Mouse (Mus musculus): ENCODE results near the gene Gpr33. TPM values are rescaled to one million over a fixed set of nuclear protein-coding genes. Genes with fewer than 3 reads are reported as not detected.

Gene Gpr33
- polyA plus RNA-seq (2014; fragmentation: Nextera tagmentation; extraction: Ambion mirVana) = not detected in 2 replicates

- no peak for ATAC-seq (ENCODE audit: insufficient read depth, low FRiP score, low TSS enrichment)
- no peaks in the 10 kb centered on the region for H3K36me3 ChIP-seq (ENCODE audit: control insufficient read depth, insufficient read depth, low read length)
- no peak within 1 kb of the TSS for H3K27ac ChIP-seq (ENCODE audit: low read depth, low read length)
- WGBS = 97% methylated on average over 3 of the region's 3 CpGs
- DNase-seq (ENCODE audit: low spot score) = no peak
- no peak within 1 kb of the TSS for H3K9ac ChIP-seq (ENCODE audit: low read length)
- no peaks in the 10 kb centered on the region for H3K27me3 ChIP-seq (ENCODE audit: control insufficient read depth, insufficient read depth, low read length)
- no peak within 1 kb of the TSS for H3K4me2 ChIP-seq (ENCODE audit: low read depth)
- H3K4me3 ChIP-seq (ENCODE audit: low read depth, low read length) = no peak within 1 kb of the TSS
- no peaks in the 10 kb centered on the region for H3K9me3 ChIP-seq (ENCODE audit: control insufficient read depth, low read length)
- no peaks in the 10 kb centered on the region for H3K4me1 ChIP-seq (ENCODE audit: control insufficient read depth, insufficient read depth, low read length)
These were observed at the start of gene Gpr33 for GRCm38 (mm10) chr12:52027963-52028362. TSS of gene Gpr33 (minus strand) at chr12:52028063.

GRCm38 (mm10) chr12:52049324-52049723 is 21.5 kb upstream of the Gpr33 start:
- Histone ChIP-seq H3K36me3 (ENCODE audit: control insufficient read depth, insufficient read depth, low read length) (no peaks in the 10 kb centered on the region), H3K9me3 (ENCODE audit: control insufficient read depth, low read length) (no peaks in the 10 kb centered on the region), H3K4me2 (ENCODE audit: low read depth) (no peak overlapping the region), H3K4me3 (ENCODE audit: low read depth, low read length) (no peak overlapping the region), H3K27me3 (ENCODE audit: control insufficient read depth, insufficient read depth, low read length) (no peaks in the 10 kb centered on the region), H3K9ac (ENCODE audit: low read length) (no peak overlapping the region), H3K4me1 (ENCODE audit: control insufficient read depth, insufficient read depth, low read length) (no peaks in the 10 kb centered on the region), H3K27ac (ENCODE audit: low read depth, low read length) (no peak overlapping the region)
- ATAC-seq (ENCODE audit: insufficient read depth, low FRiP score, low TSS enrichment) (no peak), DNase-seq (ENCODE audit: low spot score) (no peak)
- 58% methylated on average over 2 of the region's 2 CpGs for WGBS

- H3K4me3 ChIP-seq (ENCODE audit: low read depth, low read length) = no peak overlapping the region
- H3K27ac ChIP-seq (ENCODE audit: low read depth, low read length) = no peak overlapping the region
- no peak overlapping the region for H3K4me2 ChIP-seq (ENCODE audit: low read depth)
- ATAC-seq (ENCODE audit: insufficient read depth, low FRiP score, low TSS enrichment) (no peak), DNase-seq (ENCODE audit: low spot score) (no peak)
- H3K27me3 ChIP-seq (ENCODE audit: control insufficient read depth, insufficient read depth, low read length) = no peaks in the 10 kb centered on the region
- no peaks in the 10 kb centered on the region for H3K36me3 ChIP-seq (ENCODE audit: control insufficient read depth, insufficient read depth, low read length)
- H3K9me3 ChIP-seq (ENCODE audit: control insufficient read depth, low read length) = no peaks in the 10 kb centered on the region
- H3K9ac ChIP-seq (ENCODE audit: low read length) = no peak overlapping the region
- H3K4me1 ChIP-seq (ENCODE audit: control insufficient read depth, insufficient read depth, low read length) = no peaks in the 10 kb centered on the region
- WGBS = 93% methylated on average over 4 of the region's 4 CpGs
These were observed 18.5 kb upstream of the Gpr33 start for GRCm38 (mm10) chr12:52046371-52046770.

GRCm38 (mm10) chr12:52042818-52043336 is 15.0 kb upstream of the Gpr33 start:
- Histone ChIP-seq H3K9me3 (ENCODE audit: control insufficient read depth, low read length) (no peaks in the 10 kb centered on the region), H3K9ac (ENCODE audit: low read length) (no peak overlapping the region), H3K4me3 (ENCODE audit: low read depth, low read length) (no peak overlapping the region), H3K4me1 (ENCODE audit: control insufficient read depth, insufficient read depth, low read length) (no peaks in the 10 kb centered on the region), H3K27ac (ENCODE audit: low read depth, low read length) (no peak overlapping the region), H3K36me3 (ENCODE audit: control insufficient read depth, insufficient read depth, low read length) (no peaks in the 10 kb centered on the region), H3K27me3 (ENCODE audit: control insufficient read depth, insufficient read depth, low read length) (no peaks in the 10 kb centered on the region), H3K4me2 (ENCODE audit: low read depth) (no peak overlapping the region)
- WGBS = 87% methylated on average over 10 of the region's 10 CpGs
- no peak for ATAC-seq (ENCODE audit: insufficient read depth, low FRiP score, low TSS enrichment)
- no peak for DNase-seq (ENCODE audit: low spot score)

- Histone ChIP-seq H3K36me3 (ENCODE audit: control insufficient read depth, insufficient read depth, low read length) (no peaks in the 10 kb centered on the region), H3K4me1 (ENCODE audit: control insufficient read depth, insufficient read depth, low read length) (no peaks in the 10 kb centered on the region), H3K9me3 (ENCODE audit: control insufficient read depth, low read length) (no peaks in the 10 kb centered on the region), H3K27ac (ENCODE audit: low read depth, low read length) (no peak overlapping the region), H3K9ac (ENCODE audit: low read length) (no peak overlapping the region), H3K4me3 (ENCODE audit: low read depth, low read length) (no peak overlapping the region), H3K4me2 (ENCODE audit: low read depth) (no peak overlapping the region), H3K27me3 (ENCODE audit: control insufficient read depth, insufficient read depth, low read length) (no peaks in the 10 kb centered on the region)
- DNase-seq (ENCODE audit: low spot score) (no peak), ATAC-seq (ENCODE audit: insufficient read depth, low FRiP score, low TSS enrichment) (no peak)
- WGBS = 70% methylated on average over 3 of the region's 3 CpGs
These were observed 10.5 kb upstream of the Gpr33 start for GRCm38 (mm10) chr12:52038352-52038751.

GRCm38 (mm10) chr12:52034956-52035355 is 7.1 kb upstream of the Gpr33 start:
- no peaks in the 10 kb centered on the region for H3K27me3 ChIP-seq (ENCODE audit: control insufficient read depth, insufficient read depth, low read length)
- DNase-seq (ENCODE audit: low spot score) (no peak), ATAC-seq (ENCODE audit: insufficient read depth, low FRiP score, low TSS enrichment) (no peak)
- no peak overlapping the region for H3K4me3 ChIP-seq (ENCODE audit: low read depth, low read length)
- no peaks in the 10 kb centered on the region for H3K9me3 ChIP-seq (ENCODE audit: control insufficient read depth, low read length)
- H3K4me2 ChIP-seq (ENCODE audit: low read depth) = no peak overlapping the region
- H3K9ac ChIP-seq (ENCODE audit: low read length) = no peak overlapping the region
- no peaks in the 10 kb centered on the region for H3K36me3 ChIP-seq (ENCODE audit: control insufficient read depth, insufficient read depth, low read length)
- 98% methylated on average over 3 of the region's 3 CpGs for WGBS
- H3K4me1 ChIP-seq (ENCODE audit: control insufficient read depth, insufficient read depth, low read length) = no peaks in the 10 kb centered on the region
- H3K27ac ChIP-seq (ENCODE audit: low read depth, low read length) = no peak overlapping the region

GRCm38 (mm10) chr12:52032276-52032675 is 4.4 kb upstream of the Gpr33 start:
- H3K36me3 ChIP-seq (ENCODE audit: control insufficient read depth, insufficient read depth, low read length) = no peaks in the 10 kb centered on the region
- 91% methylated on average over 6 of the region's 6 CpGs for WGBS
- DNase-seq (ENCODE audit: low spot score) = no peak
- no peak overlapping the region for H3K9ac ChIP-seq (ENCODE audit: low read length)
- no peaks in the 10 kb centered on the region for H3K4me1 ChIP-seq (ENCODE audit: control insufficient read depth, insufficient read depth, low read length)
- H3K4me3 ChIP-seq (ENCODE audit: low read depth, low read length) = no peak overlapping the region
- H3K4me2 ChIP-seq (ENCODE audit: low read depth) = no peak overlapping the region
- H3K27me3 ChIP-seq (ENCODE audit: control insufficient read depth, insufficient read depth, low read length) = no peaks in the 10 kb centered on the region
- no peak overlapping the region for H3K27ac ChIP-seq (ENCODE audit: low read depth, low read length)
- no peak for ATAC-seq (ENCODE audit: insufficient read depth, low FRiP score, low TSS enrichment)
- H3K9me3 ChIP-seq (ENCODE audit: control insufficient read depth, low read length) = no peaks in the 10 kb centered on the region

- Histone ChIP-seq H3K4me2 (ENCODE audit: low read depth) (no peak overlapping the region), H3K36me3 (ENCODE audit: control insufficient read depth, insufficient read depth, low read length) (no peaks in the 10 kb centered on the region), H3K4me3 (ENCODE audit: low read depth, low read length) (no peak overlapping the region), H3K27me3 (ENCODE audit: control insufficient read depth, insufficient read depth, low read length) (no peaks in the 10 kb centered on the region), H3K27ac (ENCODE audit: low read depth, low read length) (no peak overlapping the region), H3K9ac (ENCODE audit: low read length) (no peak overlapping the region), H3K4me1 (ENCODE audit: control insufficient read depth, insufficient read depth, low read length) (no peaks in the 10 kb centered on the region), H3K9me3 (ENCODE audit: control insufficient read depth, low read length) (no peaks in the 10 kb centered on the region)
- WGBS = 90% methylated on average over 7 of the region's 7 CpGs
- ATAC-seq (ENCODE audit: insufficient read depth, low FRiP score, low TSS enrichment) (no peak), DNase-seq (ENCODE audit: low spot score) (no peak)
These were observed 13.3 kb downstream of the Gpr33 start for GRCm38 (mm10) chr12:52014494-52015029.

- Histone ChIP-seq H3K27ac (ENCODE audit: low read depth, low read length) (no peak overlapping the region), H3K4me2 (ENCODE audit: low read depth) (no peak overlapping the region), H3K27me3 (ENCODE audit: control insufficient read depth, insufficient read depth, low read length) (no peaks in the 10 kb centered on the region), H3K4me3 (ENCODE audit: low read depth, low read length) (no peak overlapping the region), H3K36me3 (ENCODE audit: control insufficient read depth, insufficient read depth, low read length) (no peaks in the 10 kb centered on the region), H3K4me1 (ENCODE audit: control insufficient read depth, insufficient read depth, low read length) (no peaks in the 10 kb centered on the region), H3K9me3 (ENCODE audit: control insufficient read depth, low read length) (no peaks in the 10 kb centered on the region), H3K9ac (ENCODE audit: low read length) (no peak overlapping the region)
- WGBS = 84% methylated on average over 11 of the region's 11 CpGs
- no peak for DNase-seq (ENCODE audit: low spot score)
- ATAC-seq (ENCODE audit: insufficient read depth, low FRiP score, low TSS enrichment) = no peak
These were observed 13.8 kb downstream of the Gpr33 start for GRCm38 (mm10) chr12:52014044-52014443.
